Mouse (Mus musculus) cortical plate, adult 2 months (tissue): ENCODE data around the gene Tmem204.

Experiments used
- CTCF ChIP-seq: fragments of 200-500 bp; IDR thresholded peaks from 2 replicates; pipeline ENCODE4 v1.5.1; 2011; ENCODE audit warnings: mild to moderate bottlenecking, control low read depth, low read length; ENCODE audit not compliant: insufficient read depth; ENCODE audit errors: extremely low read depth
- POLR2A ChIP-seq: fragments of 200-500 bp; IDR thresholded peaks from 2 replicates; pipeline ENCODE4 v1.6.1; 2011; ENCODE audit warnings: mild to moderate bottlenecking, low read length, control low read depth; ENCODE audit not compliant: insufficient read depth; ENCODE audit errors: extremely low read depth

DNA sequence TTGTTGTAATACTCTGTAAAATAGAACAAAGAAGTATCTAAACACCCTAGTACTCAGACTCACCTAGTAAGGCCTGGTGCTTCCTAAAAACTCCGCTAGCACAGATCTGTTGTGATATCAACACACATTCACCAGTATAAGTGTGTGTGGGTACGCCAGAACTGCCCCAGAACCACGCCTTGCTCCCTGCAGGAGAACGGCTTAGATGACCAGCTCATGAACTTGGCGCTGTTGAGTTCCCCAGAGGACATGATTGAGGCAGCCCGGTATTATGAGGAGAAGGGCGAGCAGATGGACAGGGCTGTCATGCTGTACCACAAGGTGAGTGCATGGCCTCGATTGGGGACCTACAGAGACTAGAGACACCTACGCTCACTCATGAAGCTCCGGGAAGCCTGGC, 7.1 kb upstream of the Tmem204 start:
- TF ChIP-seq POLR2A (no peak), CTCF (no peak)
